Mouse (Mus musculus) CD8-positive naive resting alpha-beta T cell, adult 2 months (primary cell): ENCODE data around the gene Kat2a.

Experiments used
- DNase-seq, 2 experiments: peaks; one replicate each; pipeline ENCODE4 v3.0.0; 2022; ENCODE audit warnings: low read depth in 2 of 2, low spot score in 2 of 2

The Kat2a gene

DNA sequence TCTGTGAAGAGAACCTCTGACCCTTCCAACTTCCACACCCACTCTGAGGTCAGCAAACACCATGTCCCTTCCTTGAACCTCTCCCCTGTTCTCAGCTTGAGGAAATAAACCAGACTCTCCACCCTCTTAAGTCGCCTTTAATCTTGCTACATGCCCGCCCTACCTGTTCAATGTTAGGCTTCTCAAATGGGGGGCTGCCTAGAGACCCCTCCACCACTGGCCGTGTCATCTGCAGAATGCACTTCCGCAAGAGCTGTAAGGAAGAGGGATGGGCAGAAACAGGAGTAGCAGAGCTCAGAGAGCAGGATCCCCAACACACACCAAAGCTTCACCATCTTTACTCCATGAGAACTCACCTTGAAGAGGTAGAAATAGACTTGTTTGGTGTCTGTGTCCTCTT is 1.3 kb downstream of the Kat2a start:
- DNase-seq, result no peak

DNA sequence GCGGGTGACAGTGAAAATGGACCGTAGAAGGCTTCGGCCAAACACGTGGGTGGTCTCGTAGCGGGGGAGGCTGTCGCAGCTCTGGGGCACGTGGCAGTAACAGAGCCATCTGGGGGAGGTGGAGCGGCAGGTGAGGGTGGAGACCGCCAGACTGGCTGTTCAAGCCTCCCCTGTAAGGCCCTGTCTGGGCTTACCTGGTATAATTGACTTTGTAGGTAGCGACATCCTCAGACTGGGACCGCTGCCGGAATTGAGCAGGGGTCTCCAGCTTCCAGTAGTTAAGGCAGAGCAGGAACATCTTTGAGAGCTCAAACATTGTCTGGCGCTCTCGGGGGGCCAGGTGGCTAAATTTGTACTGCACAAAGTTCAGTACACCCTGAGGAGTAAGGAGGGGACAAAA is 1.7 kb downstream of the Kat2a start:
- DNase-seq, result no peak

DNA sequence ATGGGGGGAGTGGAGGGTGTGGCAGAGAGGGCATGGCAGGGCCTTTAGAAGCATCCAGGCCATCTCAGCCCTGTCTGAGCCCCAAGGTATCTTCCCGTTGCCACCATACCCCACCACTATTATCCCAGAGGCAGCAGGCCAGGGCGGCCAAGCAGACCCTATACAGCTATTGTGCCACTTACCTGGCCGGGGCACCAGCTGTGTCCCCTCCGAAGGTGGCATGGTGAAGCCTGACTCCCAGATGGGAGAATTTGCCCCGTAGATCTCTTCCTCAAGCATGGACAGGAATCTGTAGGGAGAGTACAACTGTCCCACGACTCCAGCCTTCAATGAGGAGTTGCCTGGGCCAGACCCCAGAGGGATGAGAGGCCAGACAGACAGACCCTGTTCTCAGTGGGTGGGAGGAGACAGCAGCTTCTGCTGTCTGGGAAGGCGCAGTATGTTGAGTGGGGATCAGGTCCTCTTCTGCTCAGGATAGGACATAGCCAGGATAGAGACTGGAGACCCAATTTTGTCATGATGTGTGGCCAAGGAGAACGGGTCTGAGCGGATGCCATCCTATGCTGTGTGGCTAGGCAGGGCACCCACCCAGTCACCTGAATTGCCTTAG is 3.0 kb downstream of the Kat2a start:
- DNase-seq, result no peak

DNA sequence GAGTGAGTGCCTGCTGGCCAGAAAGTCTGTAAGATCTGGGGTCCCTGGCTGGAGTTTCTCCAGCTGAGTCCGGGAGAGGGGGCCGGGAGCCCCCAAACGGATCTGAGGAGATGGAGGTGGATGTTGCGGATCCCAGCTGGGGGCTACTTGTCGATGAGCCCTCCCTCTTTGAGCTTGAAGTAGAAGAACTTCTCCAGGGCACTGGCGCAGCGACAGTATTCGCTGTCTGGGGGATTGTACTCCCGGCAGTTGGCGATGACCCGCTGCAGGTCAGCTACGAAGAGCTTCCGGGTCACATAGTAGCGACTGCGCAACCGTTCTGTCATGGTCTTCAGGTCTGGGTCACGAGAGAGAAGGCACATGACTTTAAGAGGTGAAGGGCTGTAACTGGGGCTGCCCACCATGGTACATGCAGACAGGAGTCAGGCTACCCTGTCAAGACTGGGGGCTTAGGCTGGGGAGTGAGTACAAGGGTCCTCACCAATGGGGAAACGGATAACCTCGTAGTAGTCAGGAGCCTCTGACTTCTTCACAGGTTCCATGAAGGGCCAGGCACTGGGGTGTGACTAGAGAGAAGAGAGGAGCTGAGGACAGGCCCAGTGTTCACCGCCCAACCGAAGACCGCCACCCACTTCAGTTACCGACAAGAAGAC is 7.0 kb downstream of the Kat2a start:
- DNase-seq, result no peak

DNA sequence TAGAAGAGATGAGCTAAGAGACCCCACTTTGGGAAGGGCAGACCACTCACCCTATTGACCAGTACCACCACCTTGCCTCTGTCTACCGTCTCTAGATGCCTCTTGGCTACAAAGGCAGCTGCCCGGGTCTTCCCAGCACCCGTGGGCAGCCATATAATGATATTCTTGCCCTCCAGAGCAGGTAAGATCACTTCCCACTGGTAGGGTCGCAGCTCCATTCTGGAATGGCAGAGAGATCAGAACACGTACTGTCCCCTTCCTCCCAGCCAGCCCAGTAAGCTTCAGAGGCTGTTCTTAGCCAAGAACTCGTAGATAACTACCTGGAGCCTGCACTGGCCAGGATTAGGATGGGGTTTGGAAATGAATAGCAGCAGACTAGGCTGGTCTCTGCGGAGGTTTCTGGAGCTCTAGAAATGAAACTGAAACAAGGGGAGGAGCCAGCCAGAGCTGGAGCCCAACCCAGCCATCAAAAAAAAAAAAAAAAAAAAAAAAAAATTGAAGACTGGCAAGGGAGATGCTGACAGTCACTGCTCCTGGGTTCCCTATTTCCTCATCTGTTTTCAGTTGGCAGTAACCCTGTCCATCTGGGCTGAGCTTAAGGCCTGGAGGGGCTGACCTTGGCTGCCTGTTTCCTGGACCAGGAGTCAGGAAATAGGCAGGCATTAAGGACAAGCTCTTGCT is 8.3 kb downstream of the Kat2a start, which contains the start of gene Dhx58:
Gene Dhx58, minus strand, starts transcription at position 421 of the 681 bp plus-strand sequence.
- DNase-seq, result no peak

DNA sequence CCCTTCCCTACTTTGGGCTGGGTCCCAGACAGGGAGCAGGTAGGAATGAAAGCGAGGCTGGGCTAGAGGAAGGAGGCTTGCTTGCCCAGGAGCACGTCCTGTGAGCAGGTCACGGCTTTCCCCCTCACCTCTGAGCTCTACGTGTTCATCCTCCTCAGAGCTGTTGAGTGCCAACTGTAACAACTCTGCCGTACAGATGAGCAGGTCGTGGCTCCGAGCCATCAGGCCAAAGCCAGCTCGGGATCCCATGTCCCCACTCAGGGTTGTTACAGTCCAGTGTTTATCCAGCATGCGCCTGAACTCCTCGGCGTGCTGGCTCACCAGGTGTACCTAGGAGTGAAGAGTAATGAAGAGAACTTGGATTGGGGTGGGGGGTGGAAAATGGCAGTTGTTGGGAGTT is 8.9 kb downstream of the Kat2a start:
- no peak for DNase-seq

DNA sequence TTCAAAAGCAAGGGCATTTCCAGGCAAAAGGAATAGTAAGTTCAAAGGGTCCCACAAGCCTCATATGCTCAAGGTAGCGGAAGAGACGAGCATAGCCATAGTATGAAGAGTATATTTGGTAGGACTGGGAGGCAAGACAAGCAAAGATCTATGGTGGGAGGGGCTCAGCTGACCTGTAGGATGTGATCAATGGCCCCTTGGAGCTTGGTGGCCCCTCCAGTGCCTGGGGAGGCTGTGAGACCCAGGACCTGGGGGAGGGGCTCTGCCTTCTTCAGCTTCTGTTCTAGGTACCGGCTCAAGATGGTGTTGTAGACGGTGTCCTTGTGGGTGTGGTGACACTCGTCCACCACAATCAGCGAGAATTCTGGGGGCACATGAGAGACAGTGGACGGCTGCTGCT is 9.4 kb downstream of the Kat2a start:
- no peak for DNase-seq

DNA sequence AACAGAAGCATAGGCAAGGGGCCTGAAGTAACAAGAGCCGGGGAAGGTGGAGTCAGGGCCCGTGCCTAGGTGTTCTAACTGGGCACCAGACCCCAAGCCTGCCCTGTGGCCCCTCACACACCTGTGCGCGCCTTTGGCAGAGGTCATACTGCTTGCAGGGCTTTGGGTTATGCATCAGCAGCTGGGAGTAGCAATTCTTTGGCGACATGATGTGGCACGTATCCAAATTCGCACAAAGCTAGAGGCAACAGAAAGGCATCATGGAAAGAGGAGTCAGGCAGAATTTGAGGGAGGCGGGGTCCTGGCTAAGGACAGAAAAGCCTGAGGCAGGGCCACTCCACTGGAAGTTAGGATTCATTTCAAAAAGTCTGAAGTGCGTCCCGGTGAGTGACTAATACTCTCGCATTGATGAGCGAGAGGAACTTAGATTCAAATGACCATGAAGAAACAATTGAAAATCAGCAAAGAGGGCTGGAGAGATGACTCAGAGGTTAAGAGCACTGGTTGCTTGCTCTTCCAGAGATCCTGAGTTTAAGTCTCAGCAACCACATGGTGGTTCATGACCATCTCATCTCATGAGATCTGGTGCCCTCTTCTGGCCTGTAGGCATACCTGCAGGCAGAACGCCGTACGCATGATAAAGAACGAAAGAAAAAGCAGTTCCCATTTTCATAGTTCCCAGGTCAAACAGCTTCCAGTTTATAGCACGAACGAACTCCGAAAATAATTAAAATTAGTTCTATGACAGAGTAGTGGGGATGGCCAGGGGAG is 10.0 kb downstream of the Kat2a start:
- DNase-seq, result peak; percentile 41 to 70

DNA sequence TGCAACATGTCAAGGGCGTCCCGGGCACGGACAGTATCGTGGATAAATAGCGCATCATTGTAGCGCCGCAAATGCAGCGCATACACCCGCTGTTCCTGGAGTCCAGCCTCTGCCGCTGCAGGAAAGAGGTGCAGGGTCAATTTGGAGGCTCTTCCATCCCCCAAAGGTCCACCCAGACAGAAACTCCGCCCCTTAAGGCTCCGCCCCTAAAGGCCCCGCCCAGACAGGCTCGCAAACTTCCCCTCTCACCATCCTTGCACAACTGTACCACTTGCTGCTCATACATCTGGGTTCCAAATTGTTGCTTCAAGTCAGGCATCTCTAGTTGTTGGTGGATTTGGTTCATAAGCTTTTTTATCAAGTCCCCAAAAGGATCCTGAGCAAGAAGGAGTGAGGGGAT is 11.0 kb downstream of the Kat2a start:
- no peak for DNase-seq

DNA sequence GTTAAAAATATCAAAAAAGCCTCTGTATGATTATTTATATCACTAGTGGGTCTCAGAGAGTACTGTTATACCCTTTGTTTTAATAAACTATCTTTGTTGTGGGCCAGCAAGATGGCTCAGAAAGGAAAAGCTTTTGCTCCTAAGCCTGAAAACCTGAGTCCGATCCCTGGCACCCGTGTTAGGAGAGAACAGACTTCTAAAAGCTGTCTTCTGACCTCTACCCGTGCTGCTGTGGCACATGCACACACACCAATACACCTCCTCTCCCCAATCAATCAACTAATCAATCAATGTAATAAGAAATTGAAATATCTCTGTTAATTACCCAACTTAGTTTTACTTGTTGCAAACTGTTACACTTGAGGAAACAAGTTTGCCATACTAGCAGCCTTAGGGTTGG is 11.6 kb downstream of the Kat2a start:
- no peak for DNase-seq

DNA sequence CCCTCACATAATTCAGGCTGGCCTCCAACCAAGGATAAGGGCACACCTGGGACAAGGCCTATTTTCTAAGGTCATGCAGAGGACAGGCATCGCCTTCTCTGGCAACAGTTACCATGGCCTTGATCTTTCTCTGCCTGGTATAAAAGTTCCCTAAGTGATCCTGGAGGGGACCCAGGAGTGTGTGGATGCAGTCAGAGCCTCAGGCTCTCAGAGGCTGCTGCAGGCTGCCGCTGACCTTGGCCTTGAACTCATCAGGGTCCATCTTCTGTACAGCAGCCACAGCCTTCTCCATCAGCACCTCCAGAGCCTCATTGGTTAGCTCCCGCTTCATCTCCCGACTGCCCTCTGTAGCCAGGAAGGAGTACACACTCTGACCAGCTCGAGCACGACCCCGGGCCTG is 14.3 kb downstream of the Kat2a start:
- no peak for DNase-seq

DNA sequence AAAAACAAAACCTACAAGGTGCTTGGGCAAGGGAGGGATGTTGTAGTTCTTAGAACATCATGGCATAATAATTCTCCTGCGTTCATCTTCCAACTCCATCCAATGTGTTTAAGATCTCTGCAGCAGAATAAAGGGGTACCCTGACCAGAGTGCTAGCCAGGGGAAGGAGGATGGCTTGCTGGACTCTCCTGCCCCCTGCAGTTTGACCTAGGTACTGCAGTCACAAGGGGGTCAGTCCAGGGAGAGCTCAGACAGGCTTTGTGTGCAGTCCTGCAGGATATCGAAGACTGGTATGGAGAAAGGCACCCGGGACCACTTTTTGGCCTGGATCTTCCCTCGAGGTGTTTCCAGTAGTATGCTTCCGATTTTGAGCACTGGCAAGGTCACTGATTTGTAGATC is 17.3 kb downstream of the Kat2a start:
- DNase-seq, result peak; percentile 72 to 77

DNA sequence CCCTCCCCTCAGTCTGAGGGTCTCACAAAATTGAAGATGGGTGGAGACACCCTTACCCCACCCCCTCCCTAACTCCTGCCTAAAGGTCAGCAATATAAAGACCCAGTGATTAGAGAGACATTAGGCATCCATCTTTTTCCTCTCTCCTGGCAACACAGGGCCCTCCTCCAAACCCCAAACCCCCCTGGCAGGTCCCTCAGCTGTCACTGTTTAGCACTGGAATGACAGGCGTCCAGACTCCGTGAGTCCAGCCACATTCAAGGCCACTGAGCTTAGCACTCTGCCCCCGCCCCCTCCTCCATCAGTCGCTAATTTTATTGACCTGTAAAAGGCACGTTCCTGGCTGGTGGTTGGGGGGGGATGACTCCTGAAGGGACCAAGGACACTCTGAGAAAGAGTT is 19.1 kb downstream of the Kat2a start:
- DNase-seq, result no peak

DNA sequence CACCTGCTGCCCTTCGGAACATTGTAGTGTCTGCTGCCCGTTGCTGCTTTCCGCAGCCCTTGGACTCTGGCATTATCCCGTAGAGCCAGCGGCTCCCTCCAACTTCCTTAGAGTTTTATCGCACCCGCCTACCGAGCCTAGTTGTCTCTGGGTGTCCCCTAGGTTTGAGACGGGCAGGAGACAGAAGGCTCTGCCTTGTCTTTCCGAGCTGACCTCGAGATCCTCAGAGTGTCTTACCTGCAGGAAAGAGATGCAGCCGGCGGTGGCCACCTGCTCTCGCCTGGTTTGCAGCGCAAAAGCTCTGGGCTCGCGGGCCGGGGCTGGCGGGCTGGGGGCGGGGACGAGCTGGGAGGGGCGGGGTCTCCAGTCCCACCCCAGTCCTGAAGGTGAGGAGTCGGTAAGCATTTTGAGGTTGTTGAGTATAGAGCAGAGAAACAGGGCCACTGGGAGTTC is 20.1 kb downstream of the Kat2a start, which contains the start of gene Zfp385c:
Gene Zfp385c, minus strand, starts transcription at position 292 of the 453 bp plus-strand sequence.
- no peak for DNase-seq

DNA sequence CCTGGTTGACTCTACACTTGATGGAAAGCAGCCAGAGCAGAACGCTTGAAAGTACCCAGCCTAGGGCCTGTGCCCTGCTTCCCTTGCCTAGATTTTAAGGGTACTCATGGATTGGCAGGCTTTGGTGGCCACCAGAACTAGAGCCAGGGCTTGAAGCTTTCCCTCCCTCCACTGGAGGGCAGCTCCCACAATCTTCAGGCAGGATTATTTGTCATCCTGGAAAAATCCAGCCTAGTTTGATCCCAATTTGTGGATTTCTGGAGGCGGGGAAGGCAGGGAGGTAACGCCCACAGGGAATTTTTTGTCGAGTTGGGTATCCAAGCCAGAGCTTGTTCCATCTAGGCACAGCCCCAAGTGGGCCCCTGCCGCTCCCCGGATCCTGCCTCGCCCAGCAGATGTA is 21.9 kb downstream of the Kat2a start:
- no peak for DNase-seq

DNA sequence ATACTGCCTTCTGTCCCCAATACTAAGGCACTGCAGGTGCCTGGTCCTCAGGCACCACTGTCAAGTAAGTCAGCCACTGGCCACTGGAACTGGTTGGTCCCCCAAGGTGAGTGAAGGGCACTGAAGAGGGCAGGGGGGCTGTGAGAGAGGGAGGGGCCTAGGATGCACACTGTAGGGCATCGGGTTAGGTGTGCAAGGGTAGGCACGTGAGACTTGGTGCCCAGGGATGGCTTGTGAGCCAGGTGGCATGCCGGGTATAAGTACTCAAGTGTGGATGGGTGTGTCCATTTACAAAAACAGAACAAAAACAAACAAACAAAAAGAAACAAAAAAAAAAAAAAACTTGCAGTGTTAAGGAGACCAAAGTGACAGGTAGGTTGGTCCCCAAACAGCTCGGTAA is 23.8 kb downstream of the Kat2a start:
- DNase-seq, result no peak

DNA sequence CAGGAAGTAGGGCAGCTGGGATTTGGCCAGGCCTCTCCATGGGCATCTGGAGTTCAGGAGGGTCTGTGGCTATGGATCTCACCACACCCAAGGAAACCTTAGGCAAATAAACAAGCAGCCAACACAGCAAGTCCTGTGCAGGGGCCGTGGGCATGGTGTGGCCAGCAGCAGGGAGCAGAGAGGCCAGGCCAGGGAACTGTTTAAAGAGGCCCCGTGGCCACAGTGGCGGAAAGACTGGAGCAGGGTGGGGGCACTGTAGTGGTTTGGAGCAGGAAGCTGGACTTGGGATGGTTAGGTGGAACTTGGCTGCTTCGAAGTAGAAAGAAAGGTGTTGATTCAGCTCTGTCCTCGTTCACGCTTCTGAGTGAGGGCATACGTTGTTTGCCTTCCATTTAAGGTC is 25.0 kb downstream of the Kat2a start:
- DNase-seq, result no peak

DNA sequence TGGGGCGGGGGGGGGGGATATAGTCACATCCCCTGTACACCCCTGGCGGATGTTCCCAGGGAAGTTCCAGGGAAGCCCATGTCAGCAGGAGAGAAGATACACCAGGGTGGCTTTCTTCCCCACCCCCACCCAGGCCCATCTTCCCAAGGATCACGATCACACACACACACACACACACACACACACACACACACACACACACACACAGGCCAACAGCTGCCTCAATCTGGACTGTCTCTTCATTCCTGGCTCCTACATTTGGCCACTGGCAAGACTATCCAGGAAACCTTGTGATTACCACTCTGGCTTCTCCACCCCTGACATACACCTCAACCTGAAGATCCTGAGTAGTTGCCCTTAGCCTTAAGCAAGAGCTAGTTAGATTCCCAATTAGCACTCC is 26.9 kb downstream of the Kat2a start:
- DNase-seq, result no peak

DNA sequence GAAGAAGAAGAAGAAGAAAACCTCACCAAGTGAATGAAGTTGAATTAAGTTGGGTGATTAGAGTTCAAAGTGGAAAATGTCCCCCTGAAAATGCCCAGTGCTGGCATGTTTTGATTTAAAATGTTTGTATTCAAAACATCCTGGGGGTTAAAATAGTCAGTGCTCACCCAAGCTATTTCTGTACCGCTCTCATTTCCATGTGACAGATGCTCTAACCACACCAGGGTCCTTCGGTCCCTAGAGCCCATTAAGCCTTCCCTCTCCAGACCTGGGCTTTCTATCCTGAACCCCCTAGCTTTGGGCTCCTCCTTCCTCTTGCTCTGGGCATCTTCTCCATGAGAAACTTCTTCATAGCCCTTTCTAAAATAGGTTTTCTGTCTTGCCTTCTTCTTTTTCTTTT is 28.2 kb downstream of the Kat2a start:
- DNase-seq, result no peak

DNA sequence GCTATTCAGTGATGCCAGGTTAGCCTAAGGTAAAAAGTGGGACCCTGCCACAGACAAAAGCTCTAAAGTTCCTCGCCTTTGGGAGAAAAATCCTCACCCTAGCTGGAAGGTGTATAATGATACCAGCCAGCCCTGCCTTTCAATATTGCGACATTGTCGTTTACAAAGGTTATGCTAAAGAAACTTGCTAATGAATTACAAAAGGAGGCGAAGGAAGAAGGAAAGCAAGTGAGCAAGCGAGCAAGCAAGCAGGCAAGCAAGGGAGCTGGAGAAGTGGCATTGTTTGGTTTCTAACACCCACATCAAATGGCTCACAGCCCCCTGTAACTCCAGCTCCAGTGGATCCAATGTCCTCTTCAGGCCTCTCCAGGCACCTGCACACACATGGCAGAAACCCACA is 29.7 kb downstream of the Kat2a start:
- DNase-seq, result no peak

DNA sequence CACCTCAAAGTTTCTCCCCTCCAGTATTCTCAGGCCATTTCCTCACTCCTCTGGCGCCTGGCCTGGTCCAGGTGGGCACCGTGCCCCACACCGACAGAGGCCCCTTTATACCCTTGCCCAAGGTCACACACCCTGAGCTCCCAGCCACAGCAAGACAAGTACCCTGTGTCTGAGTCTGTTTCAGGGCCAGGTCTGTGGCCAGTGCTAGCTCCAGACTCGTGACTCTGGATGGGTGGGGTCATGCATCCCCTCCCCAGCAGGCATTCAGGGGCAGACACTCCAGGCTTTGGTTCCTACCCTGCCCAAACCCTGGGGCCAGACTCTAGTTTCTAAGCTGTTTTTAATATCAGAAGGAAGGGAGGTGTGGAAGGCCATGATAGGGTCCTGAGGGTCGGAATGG is 30.4 kb downstream of the Kat2a start:
- DNase-seq, result no peak

DNA sequence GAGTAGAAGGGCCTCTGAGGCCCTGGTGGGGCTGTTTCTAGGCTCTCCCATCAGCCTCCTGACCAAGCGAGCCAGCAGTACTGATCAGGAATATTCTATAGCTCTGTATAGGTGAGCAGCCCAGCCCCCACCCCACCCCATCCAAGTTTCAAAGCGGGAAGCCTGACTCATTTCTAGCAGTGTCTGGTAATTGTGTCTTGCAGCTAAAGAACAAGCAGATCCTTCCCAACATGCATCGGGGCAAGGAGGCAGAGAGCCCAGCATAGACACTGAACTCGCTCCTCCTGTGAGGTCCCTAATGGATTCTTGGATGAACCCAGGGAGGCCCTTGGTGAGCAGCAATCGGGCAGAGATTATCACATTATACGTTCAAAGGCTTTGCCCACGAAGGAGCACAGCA is 34.5 kb downstream of the Kat2a start:
- DNase-seq, result no peak
